1 mouse cellular context compared by ENCODE assay signal in the genomic region with DNA sequence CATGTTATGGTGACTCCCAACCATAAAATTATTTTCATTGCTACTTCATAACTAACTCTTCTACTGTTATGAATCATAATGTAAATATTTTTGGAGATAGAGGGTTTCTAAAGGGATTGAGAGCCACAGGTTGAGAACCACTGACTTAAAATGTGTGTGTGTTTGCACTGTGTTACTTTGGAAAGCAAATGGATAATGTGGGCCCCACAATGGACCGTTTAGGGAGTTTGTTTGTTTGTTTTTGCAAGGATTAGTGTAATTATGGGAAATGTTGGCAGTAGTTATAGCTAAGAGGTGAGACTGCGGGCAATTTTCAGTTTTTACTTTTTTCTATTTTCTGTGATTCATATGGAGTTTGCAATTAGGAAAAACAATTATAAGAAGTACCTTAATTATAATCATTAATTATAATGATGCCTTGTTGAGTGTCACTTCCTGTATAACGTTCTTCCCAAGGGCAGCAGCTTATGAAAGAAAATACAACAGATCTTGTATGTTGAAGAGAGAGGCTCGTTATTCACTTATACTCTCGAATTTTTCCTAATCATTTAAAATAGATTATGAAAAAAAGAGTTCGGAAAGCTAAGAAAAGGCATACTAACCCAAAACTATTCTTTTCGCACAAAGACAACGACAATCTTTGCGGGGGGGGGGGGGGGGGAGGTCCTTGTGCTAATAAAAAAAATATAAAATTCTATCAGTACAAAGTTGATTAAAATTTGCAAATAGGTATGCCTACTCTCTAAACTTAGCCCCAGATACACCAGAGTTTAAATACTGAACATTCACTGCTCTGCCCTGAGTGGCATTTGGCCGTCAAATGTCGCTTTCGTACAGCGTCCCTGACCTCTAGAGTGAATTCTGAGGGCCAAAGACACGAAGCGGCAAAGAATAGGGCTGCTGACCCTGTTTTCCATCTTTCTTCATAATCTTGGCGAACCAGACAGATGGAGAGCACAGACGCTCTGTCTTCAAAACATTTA.
TF ChIP-seq lines count a peak whose summit lies in the region.

No protein-coding gene starts in this region.

TF ChIP-seq in CH12.LX, 34 proteins besides CTCF, POLR2A, EP300 and RAD21 (continued from another document):
- TF ChIP-seq NELFE (IDR thresholded peaks at IDR 0.05; ENCODE audit: low read depth, low read length) (no peak), CHD2 (IDR thresholded peaks at IDR 0.05; ENCODE audit: low read length) (no peak), JUND (conservative IDR thresholded peaks at IDR 0.05; ENCODE audit: low read depth, low read length) (no peak), SIN3A (IDR thresholded peaks at IDR 0.05; ENCODE audit: low read length) (peak; percentile 70), MAZ (IDR thresholded peaks at IDR 0.05; ENCODE audit: low read depth, low read length) (peak; percentile 82), MEF2A (IDR thresholded peaks at IDR 0.05; ENCODE audit: borderline replicate concordance, low read depth, low read length) (0 out of 2 replicates have a peak, but pooled peaks have one; percentile 10), MXI1 (IDR thresholded peaks at IDR 0.05; ENCODE audit: low read depth, low read length) (no peak), MAX (IDR thresholded peaks at IDR 0.05; ENCODE audit: low read length) (no peak), GABPA (IDR thresholded peaks at IDR 0.05; ENCODE audit: insufficient replicate concordance, low read depth, low read length) (no peak), CHD1 (IDR thresholded peaks at IDR 0.05; ENCODE audit: low read depth, low read length) (peak; percentile 92; the same call in 1 of the 2 replicates), BHLHE40 (IDR thresholded peaks at IDR 0.05; ENCODE audit: low read depth, low read length) (no peak), NRF1 (IDR thresholded peaks at IDR 0.05; ENCODE audit: low read depth, low read length) (no peak), ZKSCAN1 (IDR thresholded peaks at IDR 0.05; ENCODE audit: borderline replicate concordance, low read depth, low read length) (no peak), ELF1 (IDR thresholded peaks at IDR 0.05; ENCODE audit: low read depth, low read length) (no peak), E2F4 (IDR thresholded peaks at IDR 0.05; ENCODE audit: insufficient replicate concordance, low read depth, low read length) (no peak), MAFK (IDR thresholded peaks at IDR 0.05; ENCODE audit: insufficient replicate concordance, low read length) (no peak), POLR2AphosphoS2 (IDR thresholded peaks at IDR 0.05; ENCODE audit: low read depth, low read length) (no peak), ZC3H11A (IDR thresholded peaks at IDR 0.05; ENCODE audit: low read depth, low read length) (no peak), UBTF (IDR thresholded peaks at IDR 0.05; ENCODE audit: low read depth, low read length) (no peak), TCF12 (IDR thresholded peaks at IDR 0.05; ENCODE audit: low read depth, low read length) (0 out of 2 replicates have a peak, but pooled peaks have one; percentile 28), TBP (conservative IDR thresholded peaks at IDR 0.05; ENCODE audit: low read depth, low read length) (no peak), JUN (IDR thresholded peaks at IDR 0.05; ENCODE audit: insufficient read depth, low read depth, low read length) (no peak), SMC3 (IDR thresholded peaks at IDR 0.05; ENCODE audit: low read depth, low read length) (no peak), ZNF384 (IDR thresholded peaks at IDR 0.05; ENCODE audit: low read depth, low read length) (peak; percentile 53; the same call in 1 of the 2 replicates), HCFC1 (IDR thresholded peaks at IDR 0.05; ENCODE audit: low read depth, low read length) (0 out of 2 replicates have a peak, but pooled peaks have one; percentile 40)
